Mouse (Mus musculus): ENCODE measurements around the gene Kiz. TPM values are rescaled to one million over a fixed set of nuclear protein-coding genes. Genes with fewer than 3 reads are reported as not detected.
A peak's percentile ranks its signal among the peaks of the same experiment; 100 is the strongest.

Kiz gene
- 28.7 and 30.5 TPM in 2 replicates for polyA plus RNA-seq (2014; fragmentation: Nextera tagmentation; extraction: Ambion mirVana)

DNA sequence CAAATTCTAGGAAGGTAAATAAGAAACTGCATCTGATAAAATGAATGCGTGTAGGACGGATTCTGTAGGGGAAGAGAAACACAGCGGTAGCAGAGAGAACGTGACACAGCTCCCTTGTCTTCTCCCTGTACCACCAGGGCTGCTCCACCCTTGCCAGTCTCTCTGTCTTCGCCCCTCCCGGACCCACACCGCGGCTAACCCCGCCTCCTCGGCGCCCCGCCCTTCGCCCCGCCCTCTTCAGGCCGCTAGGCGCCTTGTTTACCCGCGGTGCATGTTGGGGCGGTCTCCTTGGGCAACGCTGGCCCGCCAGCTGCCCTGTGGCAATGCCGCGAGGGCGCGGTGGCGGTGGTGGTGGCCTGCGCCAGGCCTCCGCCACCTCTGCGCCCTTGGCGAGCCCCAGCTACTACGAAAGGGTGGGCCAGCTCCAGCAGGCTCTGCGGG is at the start of gene Kiz:
TSS of gene Kiz (plus strand) at position 266 of the 441 bp plus-strand sequence.
- Histone ChIP-seq H3K4me3 (ENCODE audit: low read depth, low read length) (peak within 1 kb of the TSS; percentile 78), H3K4me1 (ENCODE audit: control insufficient read depth, insufficient read depth, low read length) (peaks cover 3% of the 10 kb centered on the region; the same call in 1 of the 2 replicates), H3K27ac (ENCODE audit: low read depth, low read length) (peak within 1 kb of the TSS; percentile 70), H3K27me3 (replicated peaks; ENCODE audit: control insufficient read depth, insufficient read depth, low read length) (no peaks in the 10 kb centered on the region), H3K9ac (ENCODE audit: low read length) (peak within 1 kb of the TSS; percentile 84), H3K4me2 (ENCODE audit: low read length) (peak within 1 kb of the TSS; percentile 79), H3K36me3 (ENCODE audit: control insufficient read depth, insufficient read depth, low read length) (no peaks in the 10 kb centered on the region), H3K9me3 (replicated peaks; ENCODE audit: control insufficient read depth, low read length) (no peaks in the 10 kb centered on the region)
- peak; percentile 99 for ATAC-seq
- 2% methylated on average over 32 of the region's 32 CpGs for WGBS
- DNase-seq (ENCODE audit: low spot score) = peak; percentile 95

- peaks cover 6% of the 10 kb centered on the region for H3K4me1 ChIP-seq (ENCODE audit: control insufficient read depth, insufficient read depth, low read length)
- H3K27me3 ChIP-seq (replicated peaks; ENCODE audit: control insufficient read depth, insufficient read depth, low read length) = no peaks in the 10 kb centered on the region
- peak; percentile 27 for DNase-seq (ENCODE audit: low spot score)
- 61% methylated on average over 7 of the region's 7 CpGs for WGBS
- peak; percentile 65 for ATAC-seq
- no peak overlapping the region for H3K9ac ChIP-seq (ENCODE audit: low read length)
- no peak overlapping the region for H3K4me2 ChIP-seq (ENCODE audit: low read length)
- no peaks in the 10 kb centered on the region for H3K36me3 ChIP-seq (ENCODE audit: control insufficient read depth, insufficient read depth, low read length)
- H3K27ac ChIP-seq (ENCODE audit: low read depth, low read length) = no peak overlapping the region
- H3K4me3 ChIP-seq (ENCODE audit: low read depth, low read length) = no peak overlapping the region
- H3K9me3 ChIP-seq (replicated peaks; ENCODE audit: control insufficient read depth, low read length) = no peaks in the 10 kb centered on the region
These were observed 45.9 kb upstream of the Kiz start for GRCm38 (mm10) chr2:146809706-146810256.

DNA sequence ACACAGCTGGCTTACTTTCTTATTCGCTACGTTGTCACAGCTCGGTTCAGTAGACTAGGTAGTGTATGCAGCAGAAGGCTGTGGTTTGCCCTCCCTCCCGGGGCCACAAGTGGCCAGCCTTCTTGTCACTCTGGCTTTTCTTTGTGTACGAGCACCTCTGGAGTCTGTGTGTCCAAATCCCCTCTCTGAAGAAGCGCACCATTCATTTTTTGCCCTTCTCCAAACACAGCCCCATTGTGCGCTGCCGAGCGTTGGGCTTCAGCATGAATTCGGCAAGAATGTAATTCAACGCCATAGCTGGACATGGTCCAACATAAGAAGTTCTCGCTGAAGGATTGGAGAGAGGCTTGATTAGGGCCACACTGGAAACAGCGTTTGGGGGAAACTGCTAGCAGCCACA is 45.0 kb upstream of the Kiz start:
- H3K27me3 ChIP-seq (replicated peaks; ENCODE audit: control insufficient read depth, insufficient read depth, low read length) = no peaks in the 10 kb centered on the region
- DNase-seq (ENCODE audit: low spot score) = peak; percentile 82

DNA sequence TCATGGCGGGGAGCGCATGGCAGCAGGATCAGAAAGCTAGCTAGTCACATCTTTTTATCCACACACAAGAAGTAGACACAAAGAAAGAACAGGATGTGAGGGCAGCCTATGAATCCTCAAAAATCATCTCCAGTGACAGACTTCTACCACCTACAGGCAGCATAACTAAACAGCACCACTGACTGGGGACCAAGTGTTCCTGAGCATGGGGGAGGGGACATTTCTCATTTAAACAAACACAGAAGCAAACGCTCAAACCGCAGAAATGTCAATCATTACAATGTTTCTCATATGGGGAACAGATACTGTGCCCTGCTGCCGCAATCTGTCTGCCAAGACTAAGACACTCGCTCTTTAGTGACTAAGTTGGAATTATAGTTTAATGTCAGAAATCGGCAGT is 40.7 kb upstream of the Kiz start:
- Histone ChIP-seq H3K27me3 (replicated peaks; ENCODE audit: control insufficient read depth, insufficient read depth, low read length) (no peaks in the 10 kb centered on the region), H3K4me3 (ENCODE audit: low read depth, low read length) (no peak overlapping the region), H3K27ac (ENCODE audit: low read depth, low read length) (no peak overlapping the region), H3K4me2 (ENCODE audit: low read length) (no peak overlapping the region), H3K36me3 (ENCODE audit: control insufficient read depth, insufficient read depth, low read length) (no peaks in the 10 kb centered on the region), H3K9me3 (replicated peaks; ENCODE audit: control insufficient read depth, low read length) (no peaks in the 10 kb centered on the region), H3K9ac (ENCODE audit: low read length) (no peak overlapping the region), H3K4me1 (ENCODE audit: control insufficient read depth, insufficient read depth, low read length) (peaks cover 6% of the 10 kb centered on the region)
- 91% methylated on average over 7 of the region's 7 CpGs for WGBS
- DNase-seq (ENCODE audit: low spot score) = peak; percentile 42
- ATAC-seq = no peak

More for the DNA sequence above, 45.0 kb upstream of the Kiz start:
- Histone ChIP-seq H3K4me1 (ENCODE audit: control insufficient read depth, insufficient read depth, low read length) (peaks cover 6% of the 10 kb centered on the region), H3K4me3 (ENCODE audit: low read depth, low read length) (no peak overlapping the region), H3K4me2 (ENCODE audit: low read length) (peak overlapping the region; percentile 39), H3K9ac (ENCODE audit: low read length) (no peak overlapping the region), H3K27ac (ENCODE audit: low read depth, low read length) (no peak overlapping the region), H3K9me3 (replicated peaks; ENCODE audit: control insufficient read depth, low read length) (no peaks in the 10 kb centered on the region), H3K36me3 (ENCODE audit: control insufficient read depth, insufficient read depth, low read length) (no peaks in the 10 kb centered on the region)
- WGBS = 15% methylated on average over 13 of the region's 13 CpGs
- peak; percentile 59; the same call in 1 of the 2 replicates for ATAC-seq

DNA sequence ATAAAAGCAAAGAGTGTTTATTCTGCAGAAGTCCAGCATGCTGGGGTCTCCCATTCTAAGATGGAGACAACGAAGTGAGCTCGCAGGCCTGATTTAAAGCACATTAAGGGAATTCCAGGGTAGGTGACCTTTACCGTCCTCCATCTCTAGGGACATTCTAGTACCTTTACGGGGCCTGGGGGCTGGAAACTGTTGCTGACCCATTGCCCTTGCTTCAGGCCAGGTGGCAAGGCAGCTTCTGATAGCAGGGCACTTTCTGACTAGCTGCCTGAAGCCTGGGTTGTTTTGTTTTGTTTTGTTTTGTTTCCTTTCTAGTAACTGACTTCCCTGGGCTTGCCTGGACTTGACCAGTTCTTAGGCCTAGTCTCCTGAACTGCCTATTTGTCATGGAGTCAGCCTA is 36.6 kb upstream of the Kiz start:
- 92% methylated on average over 4 of the region's 4 CpGs for WGBS
- Histone ChIP-seq H3K4me1 (ENCODE audit: control insufficient read depth, insufficient read depth, low read length) (peaks cover 9% of the 10 kb centered on the region), H3K36me3 (ENCODE audit: control insufficient read depth, insufficient read depth, low read length) (no peaks in the 10 kb centered on the region), H3K9ac (ENCODE audit: low read length) (no peak overlapping the region), H3K27me3 (replicated peaks; ENCODE audit: control insufficient read depth, insufficient read depth, low read length) (no peaks in the 10 kb centered on the region), H3K27ac (ENCODE audit: low read depth, low read length) (no peak overlapping the region), H3K4me2 (ENCODE audit: low read length) (no peak overlapping the region), H3K4me3 (ENCODE audit: low read depth, low read length) (no peak overlapping the region), H3K9me3 (replicated peaks; ENCODE audit: control insufficient read depth, low read length) (no peaks in the 10 kb centered on the region)
- ATAC-seq (no peak), DNase-seq (ENCODE audit: low spot score) (no peak)

GRCm38 (mm10) chr2:146823483-146823951 is 32.1 kb upstream of the Kiz start:
- Histone ChIP-seq H3K27me3 (replicated peaks; ENCODE audit: control insufficient read depth, insufficient read depth, low read length) (peaks cover 13% of the 10 kb centered on the region), H3K4me1 (ENCODE audit: control insufficient read depth, insufficient read depth, low read length) (peaks cover 10% of the 10 kb centered on the region), H3K27ac (ENCODE audit: low read depth, low read length) (0 out of 2 replicates have a peak overlapping the region, but pooled peaks have one; percentile 17), H3K9ac (ENCODE audit: low read length) (no peak overlapping the region), H3K4me3 (ENCODE audit: low read depth, low read length) (no peak overlapping the region), H3K4me2 (ENCODE audit: low read length) (peak overlapping the region; percentile 23; the same call in 1 of the 2 replicates), H3K36me3 (ENCODE audit: control insufficient read depth, insufficient read depth, low read length) (no peaks in the 10 kb centered on the region), H3K9me3 (replicated peaks; ENCODE audit: control insufficient read depth, low read length) (no peaks in the 10 kb centered on the region)
- peak; percentile 65 for DNase-seq (ENCODE audit: low spot score)
- peak; percentile 84 for ATAC-seq
- 15% methylated on average over 11 of the region's 11 CpGs for WGBS

GRCm38 (mm10) chr2:146824043-146824442 is 31.6 kb upstream of the Kiz start:
- Histone ChIP-seq H3K9ac (ENCODE audit: low read length) (no peak overlapping the region), H3K4me3 (ENCODE audit: low read depth, low read length) (no peak overlapping the region), H3K4me1 (ENCODE audit: control insufficient read depth, insufficient read depth, low read length) (peaks cover 10% of the 10 kb centered on the region), H3K27ac (ENCODE audit: low read depth, low read length) (no peak overlapping the region), H3K27me3 (replicated peaks; ENCODE audit: control insufficient read depth, insufficient read depth, low read length) (peaks cover 18% of the 10 kb centered on the region), H3K4me2 (ENCODE audit: low read length) (0 out of 2 replicates have a peak overlapping the region, but pooled peaks have one; percentile 23), H3K36me3 (ENCODE audit: control insufficient read depth, insufficient read depth, low read length) (no peaks in the 10 kb centered on the region), H3K9me3 (replicated peaks; ENCODE audit: control insufficient read depth, low read length) (no peaks in the 10 kb centered on the region)
- 49% methylated on average over 8 of the region's 8 CpGs for WGBS
- peak; percentile 44; the same call in 1 of the 2 replicates for ATAC-seq
- no peak for DNase-seq (ENCODE audit: low spot score)

- H3K27ac ChIP-seq (ENCODE audit: low read depth, low read length) = no peak overlapping the region
- no peak overlapping the region for H3K4me2 ChIP-seq (ENCODE audit: low read length)
- H3K4me3 ChIP-seq (ENCODE audit: low read depth, low read length) = no peak overlapping the region
- H3K36me3 ChIP-seq (ENCODE audit: control insufficient read depth, insufficient read depth, low read length) = no peaks in the 10 kb centered on the region
- peaks cover 49% of the 10 kb centered on the region for H3K27me3 ChIP-seq (replicated peaks; ENCODE audit: control insufficient read depth, insufficient read depth, low read length)
- no peak overlapping the region for H3K9ac ChIP-seq (ENCODE audit: low read length)
- DNase-seq (ENCODE audit: low spot score) (no peak), ATAC-seq (no peak)
- WGBS = 84% methylated on average over 4 of the region's 4 CpGs
- H3K9me3 ChIP-seq (replicated peaks; ENCODE audit: control insufficient read depth, low read length) = no peaks in the 10 kb centered on the region
- peaks cover 15% of the 10 kb centered on the region for H3K4me1 ChIP-seq (ENCODE audit: control insufficient read depth, insufficient read depth, low read length)
These were observed 27.7 kb upstream of the Kiz start for GRCm38 (mm10) chr2:146828006-146828405.

Data from forebrain, embryonic 14.5 days (tissue).